Mouse (Mus musculus) cerebellum, adult 8-10 months (tissue): ENCODE measurements around the gene Krtap15.

ENCODE experiments used
- DNase-seq: peaks from one replicate; pipeline ENCODE4 v3.0.0; 2022

The Krtap15 gene

DNA sequence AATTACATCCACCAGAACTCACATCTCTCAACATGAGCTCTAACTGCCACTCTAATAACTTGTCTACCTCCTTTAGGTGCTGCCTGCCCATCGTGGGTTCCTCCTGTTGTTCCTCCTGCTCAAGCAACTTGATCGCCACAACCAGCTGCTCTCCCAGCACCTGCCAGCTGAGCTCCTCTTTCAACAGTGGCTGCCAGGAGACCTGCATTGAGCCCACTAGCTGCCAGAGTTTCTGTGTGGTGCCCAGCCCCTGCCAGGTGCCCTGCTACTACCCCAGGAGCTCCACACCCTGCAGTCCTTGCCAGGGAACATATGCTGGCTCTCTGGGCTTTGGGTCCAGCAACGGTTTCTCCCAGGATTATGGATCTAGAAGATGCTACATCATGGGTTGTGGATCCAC lies at the start of gene Krtap15:
Gene Krtap15 (plus strand): TSS at position 150 of the 400 bp plus-strand sequence.
- no peak for DNase-seq

DNA sequence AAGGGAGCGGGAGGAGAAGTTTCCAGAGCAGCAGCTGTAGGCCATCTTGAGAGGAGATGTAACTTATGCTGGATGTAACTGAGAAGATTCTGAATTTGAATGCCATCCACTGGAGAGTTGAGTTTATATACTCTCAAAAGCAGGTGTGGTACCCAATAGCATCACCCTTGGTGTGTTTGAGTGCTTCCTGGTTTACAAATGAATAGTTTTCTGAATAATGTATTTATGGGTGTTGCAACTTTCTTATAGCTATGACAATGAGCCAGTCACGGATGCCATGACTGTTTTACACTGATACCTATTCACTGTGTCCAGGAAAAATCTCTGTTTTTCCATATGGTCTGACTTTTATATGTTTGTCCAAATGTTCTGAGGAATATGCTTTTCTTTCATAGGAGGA lies 45.9 kb upstream of the Krtap15 start, which contains the start of gene 2310057N15Rik:
Gene 2310057N15Rik (minus strand): TSS at position 101 of the 400 bp plus-strand sequence.
- DNase-seq = no peak

DNA sequence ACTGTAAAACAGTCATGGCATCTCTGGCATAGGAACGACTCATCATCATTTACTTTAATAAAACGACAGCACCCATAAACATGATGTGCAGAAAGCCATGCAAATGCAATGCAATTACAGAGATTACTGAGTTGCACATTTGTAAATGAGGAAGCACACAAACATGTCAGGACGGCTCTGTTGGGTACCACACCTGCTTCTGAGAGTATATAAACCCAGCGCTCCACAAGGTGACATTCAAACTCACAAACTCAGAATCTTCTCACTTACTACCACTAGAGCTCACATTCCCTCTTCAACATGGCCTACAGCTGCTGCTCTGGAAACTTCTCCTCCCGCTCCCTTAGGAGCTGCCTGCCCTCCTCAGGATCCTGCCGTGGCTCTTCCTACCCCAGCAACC lies 42.4 kb upstream of the Krtap15 start, which contains the start of gene Gm5965:
Gene Gm5965 (plus strand): TSS at position 301 of the 400 bp plus-strand sequence.
- DNase-seq = no peak

DNA sequence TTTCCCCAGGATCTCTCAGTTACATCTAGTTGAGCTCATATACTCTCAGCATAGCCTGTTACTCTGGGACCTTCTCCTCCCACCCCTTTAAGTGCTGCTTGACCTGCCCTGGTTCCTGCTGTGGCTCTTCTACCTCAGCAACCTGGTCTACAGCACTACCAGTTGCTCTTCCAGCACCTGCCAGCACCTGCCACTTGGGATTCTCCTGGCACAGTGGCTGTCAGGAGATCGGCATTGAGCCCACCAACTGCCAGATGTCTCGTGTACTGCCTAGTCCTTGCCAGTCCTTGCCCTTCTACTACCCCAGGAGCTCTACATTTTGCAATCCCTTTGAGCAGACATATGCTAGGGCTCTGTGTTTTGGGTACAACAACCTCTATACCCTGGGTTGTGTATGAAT lies 33.2 kb upstream of the Krtap15 start:
- no peak for DNase-seq

DNA sequence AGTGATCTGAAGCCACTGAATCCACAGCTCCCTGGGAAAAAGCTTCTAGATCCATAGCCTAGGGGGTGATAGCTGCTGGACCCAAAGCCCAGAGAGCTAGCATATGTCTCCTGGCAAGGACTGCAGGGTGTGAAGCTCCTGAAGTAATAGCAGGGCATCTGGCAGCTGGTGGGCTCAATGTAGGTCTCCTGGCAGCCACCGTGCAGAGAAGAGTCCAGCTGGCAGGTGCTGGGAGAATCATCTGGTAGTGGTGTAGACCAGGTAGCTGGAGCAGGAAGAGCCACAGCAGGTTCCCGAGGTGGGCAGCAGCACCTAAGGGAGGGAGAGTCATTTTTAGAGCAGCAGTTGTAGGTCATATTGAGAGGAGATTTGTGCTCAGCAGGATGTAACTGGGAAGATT lies 8.2 kb upstream of the Krtap15 start, which contains the start of gene Gm20741:
Gene Gm20741 (minus strand): TSS at position 394 of the 400 bp plus-strand sequence.
- DNase-seq = peak; percentile 40

DNA sequence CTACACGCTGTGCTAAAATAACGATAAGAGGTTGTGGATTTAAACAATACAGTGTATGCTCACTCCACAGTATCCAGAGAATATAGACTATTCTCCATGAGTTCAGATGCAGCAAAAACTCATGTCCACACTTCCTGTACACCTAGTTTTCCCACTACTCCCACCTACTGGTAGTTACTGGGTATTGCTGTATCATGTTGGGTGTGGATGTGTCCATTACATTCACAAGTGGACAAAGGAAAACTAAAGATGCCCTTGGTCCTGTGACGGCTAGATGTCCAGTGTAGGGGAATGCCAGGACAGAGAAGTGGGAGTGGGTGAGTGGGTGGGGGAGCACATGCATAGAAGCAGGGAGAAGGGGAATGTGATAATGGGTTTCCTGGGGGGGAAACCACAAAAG lies 3.7 kb downstream of the Krtap15 start:
- no peak for DNase-seq

DNA sequence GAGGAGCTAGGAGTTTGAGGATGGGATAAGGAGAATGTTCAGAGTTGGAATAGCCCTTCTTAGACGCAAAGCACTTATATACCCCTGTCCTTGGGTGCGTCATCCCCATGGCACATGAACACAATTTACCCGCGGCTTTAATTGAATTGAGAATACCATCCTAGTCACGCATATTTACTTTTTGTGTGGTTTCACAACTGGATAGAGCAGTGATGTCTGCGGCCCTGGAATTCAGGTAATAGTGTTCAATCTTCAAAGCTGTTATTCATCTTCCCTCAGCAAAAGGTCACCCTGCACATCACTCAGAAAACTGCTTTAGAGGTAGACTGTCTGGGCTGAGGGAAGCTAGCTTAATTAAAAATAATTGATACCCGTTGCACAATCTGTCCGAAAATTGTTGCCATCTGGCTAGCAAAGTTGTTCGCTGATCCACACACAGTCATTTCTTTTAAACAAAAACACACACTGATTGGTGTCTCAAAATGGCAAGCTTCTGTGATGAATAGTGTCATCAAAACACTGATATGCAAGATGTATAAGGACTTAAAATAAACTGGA lies 6.2 kb downstream of the Krtap15 start, which contains the start of gene Krtap14:
Gene Krtap14 (minus strand): TSS at position 51 of the 558 bp plus-strand sequence.
- no peak for DNase-seq

DNA sequence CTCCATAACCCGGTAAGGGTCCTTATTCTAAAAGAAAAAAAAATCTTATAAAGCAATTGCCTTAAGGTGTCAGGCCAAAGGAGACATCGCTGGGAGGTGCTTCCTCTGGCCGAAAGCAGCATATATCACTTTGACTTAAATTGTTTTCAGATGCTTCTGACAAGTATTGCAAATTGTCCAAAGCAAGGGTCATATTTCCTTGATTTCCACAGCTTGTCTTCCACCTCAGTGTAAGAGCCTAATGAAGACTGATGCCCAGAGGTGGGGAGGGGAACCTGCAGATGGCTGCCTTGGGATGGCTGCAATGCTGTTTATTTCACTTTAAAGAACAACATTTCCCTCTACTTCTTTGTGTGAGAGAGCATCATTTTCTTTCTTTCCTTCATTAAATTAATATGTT lies 7.0 kb downstream of the Krtap15 start:
- DNase-seq = no peak

DNA sequence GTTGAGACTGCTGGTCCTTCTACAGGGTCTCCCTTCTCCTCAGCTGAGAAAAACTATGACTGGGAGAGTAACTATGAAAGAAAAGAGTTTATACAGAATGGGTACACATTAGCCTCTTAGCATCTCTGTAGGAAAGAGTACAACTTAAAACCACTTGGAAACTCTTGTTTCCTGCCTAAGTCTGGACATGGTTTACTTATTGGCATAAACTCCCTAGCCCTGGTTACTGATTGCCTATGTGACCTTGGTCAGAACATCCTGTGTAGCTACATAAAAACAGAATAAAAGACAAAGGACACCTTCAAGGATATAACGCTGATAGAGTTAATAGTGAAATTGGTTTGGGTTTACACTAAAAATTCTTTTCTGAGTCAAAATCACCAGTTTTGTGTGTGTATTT lies 27.3 kb downstream of the Krtap15 start:
- no peak for DNase-seq

DNA sequence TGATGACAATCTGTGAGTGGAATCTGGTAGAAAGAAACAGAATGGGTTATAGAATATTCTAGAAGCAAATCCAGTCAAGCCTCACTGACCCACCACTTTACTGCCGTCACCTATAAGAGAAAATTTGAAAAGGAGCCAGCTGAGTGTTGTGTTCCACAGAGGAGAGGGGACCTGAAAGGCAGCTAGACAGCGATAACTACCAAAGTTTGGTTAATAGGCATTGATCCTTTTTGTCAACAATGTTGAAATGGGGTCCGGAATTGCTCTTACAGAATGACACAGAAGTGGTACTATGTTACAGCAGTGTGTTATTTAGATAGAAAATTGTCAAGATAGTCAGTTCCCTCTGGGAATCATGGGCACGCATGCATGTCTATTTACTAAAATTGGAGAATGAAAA lies 28.5 kb downstream of the Krtap15 start:
- DNase-seq = no peak

DNA sequence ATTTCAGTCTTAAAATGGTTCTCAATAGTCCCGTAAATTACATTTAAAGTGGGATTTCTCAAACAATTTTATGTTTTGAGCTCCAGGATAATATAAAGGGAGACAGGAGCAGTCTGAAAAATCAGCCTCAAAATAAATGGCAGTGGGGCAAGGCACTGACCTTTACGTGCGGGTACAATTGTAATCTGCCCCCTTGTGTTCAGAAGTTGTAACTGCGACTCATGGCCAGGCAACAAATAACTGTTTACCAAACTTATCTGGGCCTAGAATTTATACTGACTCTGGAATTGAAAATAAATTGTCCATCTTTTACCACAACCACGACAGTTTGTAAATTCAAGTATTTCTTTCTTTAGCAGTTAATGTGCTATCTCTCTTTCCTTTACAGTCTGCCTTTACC lies 31.4 kb downstream of the Krtap15 start:
- peak; percentile 7 for DNase-seq

DNA sequence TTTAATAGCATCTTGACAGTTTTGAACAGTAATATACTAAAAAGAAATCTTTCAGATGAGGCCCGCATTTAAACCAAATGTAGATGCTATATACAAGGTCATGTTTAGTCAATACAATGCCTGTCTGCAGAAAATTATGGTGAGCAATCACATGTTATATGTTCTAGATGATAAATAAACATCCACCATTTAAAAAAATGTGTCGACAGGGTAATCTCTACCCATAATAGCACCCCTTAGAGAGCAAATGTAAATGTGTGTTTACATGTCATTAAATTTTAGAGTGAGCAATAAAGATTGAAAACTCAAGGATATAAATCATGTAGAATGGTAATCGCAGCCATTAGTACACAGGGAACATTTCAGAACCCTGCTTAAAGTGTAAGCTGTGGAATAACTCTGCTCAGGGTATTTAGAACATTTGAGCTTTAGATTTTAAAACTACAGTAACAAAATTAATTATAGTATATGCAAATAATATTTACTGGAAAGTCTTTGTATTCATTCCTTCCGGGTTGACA lies 44.9 kb downstream of the Krtap15 start:
- no peak for DNase-seq

DNA sequence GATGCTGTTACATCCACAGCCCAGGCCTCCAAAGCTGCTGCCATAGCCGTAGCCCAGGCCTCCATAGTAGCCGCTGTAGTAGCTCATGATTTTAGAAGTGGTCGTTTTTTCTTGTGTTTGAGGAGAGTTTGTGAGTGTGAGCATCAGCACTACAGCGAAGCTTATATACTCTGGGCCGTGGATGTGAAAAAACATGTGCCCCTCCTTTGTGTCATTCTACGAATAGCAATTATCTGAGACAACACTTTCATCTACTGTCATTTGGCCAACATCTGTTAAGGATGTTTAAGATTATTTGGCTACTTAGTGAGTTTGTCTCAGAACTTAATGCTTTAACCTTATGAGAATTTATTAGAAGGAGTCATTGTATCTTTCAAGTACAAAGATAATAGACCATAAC lies 49.3 kb downstream of the Krtap15 start, which contains the start of gene Krtap19-1:
Gene Krtap19-1 (minus strand): TSS at position 101 of the 400 bp plus-strand sequence.
- DNase-seq = no peak

DNA sequence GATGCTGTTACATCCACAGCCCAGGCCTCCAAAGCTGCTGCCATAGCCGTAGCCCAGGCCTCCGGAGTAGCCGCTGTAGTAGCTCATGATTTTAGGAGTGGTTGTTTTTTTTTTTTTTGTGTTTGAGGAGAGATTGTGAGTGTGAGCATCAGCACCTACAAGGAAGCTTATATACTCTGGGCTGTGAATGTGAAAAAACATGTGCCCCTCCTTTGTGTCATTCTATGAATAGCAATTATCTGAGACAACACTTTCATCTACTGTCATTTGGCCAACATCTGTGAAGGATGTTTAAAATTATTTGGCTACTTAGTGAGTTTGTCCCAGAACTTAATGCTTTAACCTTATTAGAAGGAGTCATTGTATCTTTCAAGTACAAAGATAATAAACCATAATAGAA lies 54.2 kb downstream of the Krtap15 start, which contains the start of gene Krtap19-2:
Gene Krtap19-2 (minus strand): TSS at position 101 of the 400 bp plus-strand sequence.
- no peak for DNase-seq

DNA sequence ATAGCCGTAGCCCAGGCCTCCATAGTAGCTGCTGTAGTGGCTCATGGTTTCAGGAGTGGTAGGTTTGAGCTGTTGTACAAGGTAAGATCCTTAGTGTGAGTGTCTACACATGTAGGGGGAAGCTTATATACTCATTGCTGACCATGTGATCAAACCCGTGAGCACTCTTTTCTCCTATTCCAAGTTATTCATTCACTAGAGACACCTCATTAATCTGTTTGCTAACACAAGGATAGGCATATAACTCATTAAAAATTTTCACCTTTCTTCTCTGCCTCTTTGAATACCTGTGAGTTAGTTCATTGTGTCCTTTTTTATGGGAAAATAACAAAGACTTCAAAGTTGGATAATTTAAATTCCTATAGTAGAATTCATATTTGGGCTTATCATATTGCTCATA lies 57.9 kb downstream of the Krtap15 start, which contains the start of gene Krtap19-3:
Gene Krtap19-3 (minus strand): TSS at position 101 of the 400 bp plus-strand sequence.
- DNase-seq = no peak
